Mouse (Mus musculus): ENCODE results near the gene Timp2.
"Not testable (repeated sequence)": the region's sequence is repeated elsewhere in the genome, so short reads cannot be mapped to it uniquely, and the experiment has no call there.

Gene Timp2

DNA sequence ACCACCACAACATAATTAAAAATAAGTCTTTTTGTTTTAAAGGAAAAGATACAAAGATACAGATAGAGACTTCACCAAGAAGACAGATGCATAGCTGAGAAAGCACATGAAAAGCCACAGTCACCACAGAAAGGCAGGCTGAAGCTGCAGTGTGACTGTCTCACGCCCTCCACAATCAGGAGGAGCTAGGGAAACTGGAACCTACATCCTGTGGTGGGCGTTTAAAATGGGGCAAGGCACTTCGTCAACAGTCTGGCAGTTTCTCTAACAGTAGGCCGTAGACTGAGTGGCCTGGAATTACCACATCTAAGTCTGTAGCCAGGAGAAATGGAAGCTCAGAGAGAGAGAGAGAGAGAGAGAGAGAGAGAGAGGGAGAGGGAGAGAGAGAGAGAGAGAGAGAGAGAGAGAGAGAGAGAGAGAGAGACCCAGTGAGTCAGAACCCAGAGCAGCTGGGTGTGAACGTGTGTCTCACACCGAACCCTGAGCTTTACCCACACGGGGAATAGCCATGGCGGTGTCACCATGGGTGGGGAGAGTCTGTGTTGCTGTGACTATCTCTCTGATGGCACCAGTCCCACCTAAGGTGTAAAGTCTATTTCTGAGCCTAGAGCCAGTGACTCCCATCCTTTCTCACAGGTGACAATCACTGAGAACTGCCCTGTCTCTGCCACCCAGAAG, 17.9 kb downstream of the Timp2 start:
- DNase-seq (ENCODE audit: low spot score in 2 of 2): peak in 1 of 2 experiments; percentile 25

DNA sequence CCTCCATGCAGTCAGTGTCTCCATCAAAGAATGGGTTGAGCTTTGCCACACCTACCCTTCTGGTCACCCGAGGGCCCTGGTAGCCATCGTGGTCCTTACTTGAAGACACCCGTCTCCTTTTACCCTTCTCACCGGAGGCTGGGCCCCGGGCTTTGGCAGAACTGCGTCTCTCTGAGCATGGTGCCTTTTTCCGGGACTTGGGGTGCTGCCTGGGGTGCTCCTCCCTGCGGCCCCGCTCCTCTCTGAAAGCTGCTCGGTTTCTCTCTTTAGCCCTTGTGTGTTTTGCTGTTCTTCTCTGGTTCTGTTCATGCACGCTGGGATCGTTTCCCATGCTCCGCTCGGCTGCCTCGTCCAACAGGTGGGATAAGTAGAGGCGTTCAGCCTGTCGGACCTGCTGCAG, 22.1 kb downstream of the Timp2 start:
- no peak for DNase-seq (ENCODE audit: low spot score in 2 of 2)

DNA sequence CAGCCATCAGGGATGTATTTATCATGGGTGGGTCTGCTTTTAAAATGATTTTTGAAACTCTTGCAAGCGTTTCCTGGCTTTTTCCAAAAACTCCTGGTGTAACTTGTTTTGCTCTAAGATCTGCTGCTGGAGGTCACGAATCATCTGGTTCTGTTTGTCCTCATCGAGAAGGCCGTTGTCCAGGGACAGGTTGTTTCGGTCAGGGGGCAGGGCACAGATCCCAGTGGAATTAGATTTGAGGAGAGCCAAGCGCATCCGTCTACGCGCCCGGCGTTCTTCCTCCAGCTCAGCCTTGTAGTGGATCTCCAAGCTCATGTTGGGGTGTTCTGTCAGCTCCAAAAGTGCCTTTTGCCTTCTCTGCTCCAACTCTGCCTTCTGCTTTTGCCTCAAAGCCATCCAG, 23.2 kb downstream of the Timp2 start:
- no peak for DNase-seq (ENCODE audit: low spot score in 2 of 2)

DNA sequence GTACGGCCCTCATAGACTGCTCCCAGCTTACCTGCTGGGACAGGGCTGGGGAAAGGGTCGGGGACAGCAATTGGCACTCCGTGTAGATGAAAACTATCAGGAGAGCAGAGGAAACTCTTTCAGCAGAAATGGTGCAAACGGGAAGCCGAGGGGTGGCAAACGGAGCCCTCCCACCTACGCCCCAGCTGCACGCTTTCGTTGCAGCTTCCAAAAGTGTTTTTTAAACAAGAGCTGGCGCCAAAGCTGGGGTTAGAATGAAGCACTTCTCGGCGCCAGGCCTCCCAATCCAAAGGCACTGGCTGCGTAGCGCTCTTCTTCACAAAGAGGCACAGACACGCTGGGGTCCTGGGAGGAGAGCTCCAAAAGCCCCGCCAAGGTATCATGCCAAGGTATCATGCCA, 24.8 kb downstream of the Timp2 start:
- DNase-seq (ENCODE audit: low spot score in 2 of 2): no peak

DNA sequence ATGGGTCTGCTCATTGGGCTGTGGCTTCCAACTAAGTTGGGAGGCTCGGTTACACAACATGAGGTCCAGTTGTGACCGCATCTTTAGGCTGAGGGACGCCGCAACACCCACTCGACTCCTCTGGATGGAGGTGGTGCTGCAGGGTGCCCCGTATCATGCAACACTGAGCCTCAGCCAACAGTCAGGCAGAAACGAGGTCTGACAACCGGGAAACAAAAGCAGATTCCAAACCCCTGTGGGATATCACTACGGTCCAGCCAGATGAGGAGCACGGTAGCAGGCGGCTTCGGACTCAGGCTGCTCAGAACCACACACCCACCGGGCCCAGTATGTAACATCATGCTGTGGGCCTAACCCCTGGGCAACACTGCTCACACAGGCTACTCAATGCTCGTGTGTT, 25.2 kb downstream of the Timp2 start:
- DNase-seq (ENCODE audit: low spot score in 2 of 2): no peak

DNA sequence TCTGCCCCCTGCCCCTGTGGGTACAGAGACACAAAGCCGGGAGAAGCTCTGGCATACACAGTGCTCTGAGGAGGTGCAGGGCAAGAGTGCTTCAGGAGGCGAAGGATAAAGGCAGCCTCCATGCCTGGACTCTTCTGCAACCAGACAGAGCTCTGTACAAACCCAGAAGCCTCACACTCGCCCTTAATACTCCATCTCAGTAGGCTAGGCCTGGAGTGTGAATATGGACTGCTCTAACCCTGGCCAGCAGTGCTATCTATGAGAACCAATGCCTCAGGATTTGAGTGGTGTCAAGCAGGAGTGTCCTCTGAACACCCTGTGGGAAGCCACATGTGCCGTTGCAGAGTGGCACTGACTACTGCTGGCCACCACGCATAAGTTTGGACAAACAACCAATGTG, 26.6 kb downstream of the Timp2 start:
- no peak for DNase-seq (ENCODE audit: low spot score in 2 of 2)

DNA sequence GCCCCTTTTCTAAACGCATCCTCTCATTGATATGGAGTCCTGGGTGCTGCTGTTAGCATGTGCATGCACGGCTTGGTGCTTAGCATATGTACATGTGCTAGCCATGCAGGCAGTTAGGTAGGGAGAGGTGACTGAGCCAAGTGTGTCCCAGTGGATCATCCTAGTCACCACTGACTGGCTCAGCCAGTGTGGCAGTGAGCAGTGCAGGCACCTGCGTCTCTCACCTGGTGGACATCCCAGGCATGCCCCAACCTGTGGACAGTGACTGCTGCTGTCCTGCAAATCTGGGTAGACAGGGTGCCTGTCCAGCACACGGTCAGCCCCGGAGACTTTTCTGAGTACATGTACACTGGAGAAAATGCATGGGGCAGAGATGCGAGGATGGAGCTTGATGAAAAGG, 27.0 kb downstream of the Timp2 start:
- no peak for DNase-seq (ENCODE audit: low spot score in 2 of 2)

DNA sequence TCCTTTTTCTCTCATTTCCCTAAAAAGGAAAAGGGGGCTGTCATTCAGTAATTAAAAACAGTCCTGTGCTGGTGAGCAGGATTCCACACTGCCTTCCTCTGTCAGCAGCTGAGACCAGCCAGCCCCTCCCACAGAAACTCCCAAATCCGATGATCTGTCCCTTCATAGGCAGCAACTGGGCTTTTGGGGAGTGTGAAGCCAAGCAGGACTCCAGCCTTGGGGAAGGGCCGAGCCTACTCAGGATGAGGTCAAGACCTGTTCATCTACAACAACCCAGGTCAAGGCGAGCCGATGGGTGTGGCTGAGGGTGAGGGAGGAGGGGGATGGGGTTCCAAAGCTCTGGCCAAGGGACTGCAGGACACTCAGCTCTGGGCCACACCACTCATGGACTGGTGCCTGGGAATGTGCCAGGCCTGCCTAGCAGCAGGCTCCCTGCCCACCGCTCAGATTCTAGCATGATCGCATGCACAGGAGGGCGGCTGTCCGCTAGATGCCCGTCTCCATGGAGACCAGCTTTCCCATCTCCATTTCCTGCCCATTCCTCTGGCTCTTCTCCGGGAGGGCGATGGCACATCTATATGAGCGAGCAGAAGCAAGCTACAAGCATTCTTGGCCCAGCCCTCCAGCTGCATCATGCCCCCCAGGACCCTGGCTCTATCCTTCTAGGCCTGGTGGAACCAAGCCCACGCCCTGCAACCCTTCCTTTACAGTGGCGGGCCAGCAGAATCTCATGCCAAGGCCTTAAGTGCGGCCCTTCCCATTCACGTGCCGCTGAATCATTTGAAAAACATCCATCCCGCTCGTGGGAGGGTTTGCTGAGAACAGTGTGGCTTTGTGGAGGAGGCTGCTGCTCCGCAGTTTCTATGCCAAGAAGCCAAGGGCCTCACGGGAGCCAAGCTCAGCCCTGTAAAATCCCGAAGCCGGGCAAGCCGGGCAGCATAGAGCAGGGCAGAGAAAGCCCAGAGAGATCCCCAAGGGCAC, 28.3 kb downstream of the Timp2 start:
- peak in 1 of 2 experiments; percentile 14 for DNase-seq (ENCODE audit: low spot score in 2 of 2)

DNA sequence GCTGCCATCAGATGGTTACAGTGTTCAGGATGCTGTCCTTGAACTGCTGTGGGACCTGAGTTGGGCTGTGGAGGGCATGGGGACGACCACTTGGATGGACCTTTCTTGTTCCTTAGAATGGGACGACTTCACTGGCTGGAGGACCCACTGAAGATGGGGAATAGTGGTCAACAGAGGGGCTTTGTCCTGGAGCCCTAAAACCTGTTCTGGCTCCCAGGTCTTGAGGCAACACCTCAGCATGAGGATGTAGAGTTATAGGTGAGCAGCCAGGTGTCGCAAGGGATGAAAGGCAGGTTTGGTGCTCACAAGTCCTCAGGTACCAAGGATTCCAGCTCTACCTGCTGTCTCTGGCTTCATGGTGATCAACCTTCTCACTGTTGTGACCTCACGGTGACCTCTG, 29.0 kb downstream of the Timp2 start:
- DNase-seq (ENCODE audit: low spot score in 2 of 2): no peak

DNA sequence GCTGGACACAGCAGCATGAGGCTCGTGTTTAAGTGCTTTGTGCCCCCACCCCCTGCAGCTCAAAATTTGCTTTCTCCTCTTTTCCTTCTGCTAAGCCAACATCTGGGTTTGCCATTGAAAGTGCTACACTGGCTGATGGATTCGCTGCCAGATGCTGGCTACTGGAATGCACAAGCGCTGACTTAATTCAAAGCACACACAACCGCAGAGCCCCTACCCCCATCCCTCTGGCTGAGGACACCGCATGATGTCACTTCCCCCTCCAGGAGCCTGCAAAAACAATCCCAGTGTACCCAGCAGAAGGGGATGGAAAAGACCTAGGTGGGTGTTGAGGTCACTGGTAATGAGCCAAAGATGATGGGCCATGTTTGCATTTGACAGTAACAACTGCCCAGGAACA, 31.0 kb downstream of the Timp2 start:
- no peak for DNase-seq (ENCODE audit: low spot score in 2 of 2)

DNA sequence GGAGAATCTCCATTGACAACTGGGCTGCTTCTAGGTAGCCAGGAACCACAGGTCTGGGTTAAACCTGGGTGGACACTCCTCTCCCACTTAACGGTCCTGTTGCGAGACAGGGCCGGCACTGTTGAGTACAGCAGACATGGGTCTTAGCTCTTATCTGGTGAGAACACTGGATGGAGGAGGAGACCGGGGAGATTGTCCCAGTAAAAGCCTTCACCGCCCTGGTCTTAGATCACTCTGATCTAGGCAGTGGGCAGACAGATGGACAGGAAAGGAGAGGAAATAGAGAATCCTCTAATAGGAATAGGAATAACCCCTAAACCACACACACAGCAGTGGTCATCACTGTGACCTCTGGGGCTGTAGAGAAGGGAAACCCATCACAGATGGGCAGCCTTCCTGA, 31.6 kb downstream of the Timp2 start:
- DNase-seq (ENCODE audit: low spot score in 2 of 2): no peak

DNA sequence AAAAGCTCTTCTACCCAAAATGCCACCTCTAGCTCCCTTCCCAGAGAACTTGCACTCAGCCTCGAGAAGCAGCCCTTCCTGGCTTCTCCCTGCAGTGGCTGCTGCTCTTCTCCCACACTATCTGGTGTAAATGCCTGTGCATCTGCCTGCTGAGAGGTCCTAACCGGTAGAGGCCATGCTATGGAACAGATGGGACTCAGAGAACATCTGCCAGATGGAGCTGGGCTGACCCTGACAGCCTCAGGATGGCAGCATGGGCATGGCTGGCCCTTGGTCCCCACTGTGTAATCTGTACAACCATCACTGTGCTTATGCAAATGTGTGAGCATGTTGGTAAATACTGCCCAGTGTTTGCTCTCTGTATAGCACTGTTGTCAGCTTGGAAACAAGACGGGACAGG, 32.9 kb downstream of the Timp2 start:
- DNase-seq (ENCODE audit: low spot score in 2 of 2): no peak

DNA sequence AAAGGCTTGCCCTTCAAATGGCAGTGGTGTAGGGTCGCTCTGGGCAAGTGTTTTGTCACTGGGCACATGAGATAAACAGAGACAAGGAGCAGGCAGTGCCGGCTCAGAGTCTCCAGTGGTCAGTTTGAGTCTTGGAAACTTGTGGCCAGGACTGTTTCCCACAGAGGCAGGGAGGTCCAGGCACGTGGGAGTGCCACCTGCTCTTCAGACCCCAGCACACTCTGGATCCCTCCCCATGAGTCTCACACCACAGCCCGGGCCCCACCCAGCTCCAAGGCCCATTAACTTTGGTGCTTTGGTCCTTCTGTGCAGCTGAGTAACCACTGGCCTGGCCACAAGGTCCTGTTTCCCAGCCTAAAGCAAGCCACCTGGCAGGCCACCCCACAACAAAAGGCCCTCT, 33.6 kb downstream of the Timp2 start:
- DNase-seq (ENCODE audit: low spot score in 2 of 2): no peak

DNA sequence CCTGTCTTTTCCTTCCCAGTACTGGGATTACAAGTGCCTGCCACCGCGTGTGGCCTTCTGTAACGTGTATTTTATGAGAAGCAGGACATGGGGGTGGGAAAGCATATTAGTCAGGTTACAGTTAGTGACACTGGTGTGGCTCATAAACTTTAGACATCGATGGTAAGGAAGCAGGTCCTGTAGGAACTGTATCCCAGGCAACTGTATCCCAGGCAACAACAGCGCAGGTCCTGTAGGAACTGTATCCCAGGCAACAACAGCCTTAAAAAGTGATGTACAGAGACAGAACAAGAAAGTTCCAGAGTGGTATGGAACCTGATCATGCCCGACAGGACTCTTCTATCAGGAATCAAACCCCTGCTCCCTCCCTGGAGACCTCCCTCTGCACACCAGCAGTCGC, 34.0 kb downstream of the Timp2 start:
- no peak for DNase-seq (ENCODE audit: low spot score in 2 of 2)

DNA sequence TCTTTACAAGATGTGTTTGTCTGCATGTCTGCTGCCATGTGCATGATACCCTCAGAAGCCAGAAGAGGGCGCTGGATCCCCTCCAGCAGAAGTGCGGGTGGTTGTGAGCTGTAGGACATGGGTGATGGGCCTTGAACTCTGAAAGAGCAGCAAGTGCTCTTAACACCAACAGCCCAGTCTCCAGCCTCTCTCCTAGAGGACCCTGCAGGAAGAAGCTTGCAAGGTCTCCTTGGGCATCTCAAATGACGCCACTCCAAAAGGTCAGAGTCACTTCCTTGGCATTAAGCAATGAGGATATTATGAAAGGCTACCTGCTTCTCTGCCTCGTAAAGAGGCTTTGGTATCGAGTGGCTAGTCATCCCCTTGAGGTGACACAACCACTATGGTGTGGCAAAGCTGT, 36.9 kb downstream of the Timp2 start:
- peak; percentile 39 to 52 for DNase-seq (ENCODE audit: low spot score in 2 of 2)

DNA sequence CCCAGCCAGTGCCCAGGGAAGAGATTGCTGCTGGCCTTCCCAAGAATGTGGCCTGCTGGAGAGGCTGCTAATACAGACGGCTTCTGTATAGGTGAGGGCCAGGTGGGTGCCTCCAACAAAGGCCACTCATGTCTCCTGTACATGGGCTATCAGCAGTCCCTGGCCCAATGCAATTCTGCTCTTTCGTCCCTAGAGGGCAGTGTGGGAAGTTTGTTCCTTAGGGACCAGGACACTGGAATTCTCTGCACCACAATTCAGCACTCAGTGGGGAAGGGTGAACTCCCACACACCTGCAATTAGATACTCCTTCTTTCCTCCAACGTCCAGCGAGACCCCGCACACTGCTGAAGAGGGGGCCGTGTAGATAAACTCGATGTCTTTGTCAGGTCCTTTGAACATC, 38.4 kb downstream of the Timp2 start:
- DNase-seq (ENCODE audit: low spot score in 2 of 2): peak in 1 of 2 experiments; percentile 21

DNA sequence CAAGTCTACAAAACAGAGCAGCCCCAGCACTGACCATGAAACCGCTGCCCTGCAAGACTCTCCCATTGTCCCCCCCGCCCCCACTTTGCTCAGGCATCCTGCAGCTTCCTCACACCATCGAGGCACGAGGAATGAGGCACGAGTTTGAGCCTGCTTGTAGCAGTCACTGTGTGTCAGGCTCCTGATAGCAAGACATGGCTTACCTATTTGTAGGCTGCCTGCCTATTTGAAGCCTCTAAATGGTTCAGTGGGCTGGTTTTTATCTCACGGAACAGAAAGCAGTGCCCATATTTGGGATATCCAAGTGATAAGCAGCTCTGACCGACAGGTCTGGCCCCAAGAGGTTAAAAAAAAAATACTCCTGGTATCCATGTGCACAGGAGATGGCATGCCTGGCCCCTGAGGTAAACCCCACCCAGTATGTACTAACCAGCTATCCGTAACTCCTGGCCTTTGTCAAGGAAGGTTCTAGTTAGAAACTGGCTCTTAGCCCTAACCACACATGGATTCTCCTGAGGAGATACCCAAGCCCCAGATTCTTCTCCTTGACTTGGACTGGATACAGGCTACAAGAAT, 39.2 kb downstream of the Timp2 start:
- no peak for DNase-seq (ENCODE audit: low spot score in 2 of 2)

DNA sequence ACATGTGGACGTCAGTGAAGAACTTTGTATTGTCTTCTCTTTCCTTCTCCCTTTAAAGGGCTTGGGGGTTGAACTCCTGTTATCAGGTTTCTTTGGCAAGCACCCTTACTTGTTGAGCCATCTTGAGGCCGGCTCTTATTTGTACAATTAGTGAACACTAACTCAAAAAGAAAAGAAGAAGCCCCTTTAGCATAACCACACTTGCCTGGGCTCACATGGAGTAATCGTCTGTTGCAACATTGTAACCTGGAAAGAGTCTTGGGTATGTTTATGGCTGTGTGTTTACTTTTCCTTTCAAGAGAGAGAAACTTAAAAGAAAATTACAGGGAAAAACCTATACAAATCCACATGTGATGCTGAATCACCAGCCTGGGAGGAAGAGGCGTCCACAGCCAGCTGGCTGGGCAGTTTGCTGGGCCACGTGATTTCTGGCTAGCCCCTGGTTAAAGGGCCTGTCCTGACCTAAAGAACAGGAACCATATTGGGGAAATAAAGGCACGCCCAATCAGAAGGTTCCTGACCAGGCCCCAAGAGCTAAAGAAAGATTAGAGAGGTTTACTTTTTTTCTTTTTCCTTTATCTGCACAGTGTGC, 43.3 kb downstream of the Timp2 start:
- no peak for DNase-seq (ENCODE audit: low spot score in 2 of 2)

DNA sequence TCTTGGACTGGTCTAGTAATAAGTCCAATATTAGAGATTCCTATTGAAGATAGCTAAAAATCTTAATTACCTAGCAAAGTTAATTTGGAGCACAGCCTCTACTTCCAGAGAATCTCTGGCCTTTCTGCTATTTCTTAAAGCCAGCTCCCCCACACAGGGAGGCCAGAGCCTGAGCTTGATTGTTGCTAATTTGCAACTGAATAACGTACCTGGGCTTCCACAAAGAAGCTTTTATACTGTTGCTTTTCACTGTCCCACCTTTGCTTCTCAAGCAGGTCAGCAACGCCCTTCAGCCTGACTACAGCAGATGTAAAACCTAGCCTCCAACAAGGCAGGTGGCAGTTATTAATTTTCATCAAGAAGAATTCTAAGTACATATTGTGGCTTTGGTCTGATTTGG, 47.6 kb downstream of the Timp2 start:
- not testable (repeated sequence) for DNase-seq (ENCODE audit: low spot score in 2 of 2)

DNA sequence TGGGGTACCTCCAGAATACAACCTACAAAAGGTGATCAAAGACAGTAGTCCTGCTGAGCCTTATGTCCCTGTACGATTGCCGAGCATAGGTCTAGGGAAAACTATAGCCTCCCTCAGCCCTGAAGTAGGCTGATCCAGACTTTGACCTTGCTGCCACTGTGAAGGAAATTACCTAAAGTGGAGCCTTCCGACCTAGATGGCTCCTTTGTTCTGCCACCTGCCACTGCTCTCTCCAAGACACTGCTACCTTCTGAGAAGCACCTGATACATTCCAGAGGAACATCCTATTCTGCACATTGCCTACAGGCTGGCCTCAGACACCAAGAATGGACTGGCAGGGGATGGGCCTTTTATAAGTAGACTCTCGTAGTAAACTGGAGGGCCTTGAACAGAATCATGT, 51.6 kb downstream of the Timp2 start:
- not testable (repeated sequence) for DNase-seq (ENCODE audit: low spot score in 2 of 2)

DNA sequence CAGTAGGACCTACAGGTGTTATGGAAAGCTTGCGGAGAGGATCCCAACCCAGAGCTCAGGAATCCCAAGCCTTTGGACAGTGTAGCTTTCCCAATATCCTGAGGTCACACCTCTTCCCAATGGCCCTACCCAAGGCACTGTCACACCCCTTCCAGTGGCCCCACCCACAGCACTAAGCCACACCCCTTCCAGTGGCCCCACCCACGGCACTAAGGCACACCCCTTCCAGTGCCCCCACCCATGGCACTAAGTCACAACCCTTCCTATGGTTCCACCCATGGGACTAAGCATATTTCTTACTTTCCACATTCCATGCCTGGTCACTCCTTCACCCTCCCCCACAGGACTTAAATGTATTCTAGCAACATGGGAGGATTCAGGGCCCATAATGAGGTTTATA, 56.7 kb downstream of the Timp2 start:
- DNase-seq (ENCODE audit: low spot score in 2 of 2): no peak

DNA sequence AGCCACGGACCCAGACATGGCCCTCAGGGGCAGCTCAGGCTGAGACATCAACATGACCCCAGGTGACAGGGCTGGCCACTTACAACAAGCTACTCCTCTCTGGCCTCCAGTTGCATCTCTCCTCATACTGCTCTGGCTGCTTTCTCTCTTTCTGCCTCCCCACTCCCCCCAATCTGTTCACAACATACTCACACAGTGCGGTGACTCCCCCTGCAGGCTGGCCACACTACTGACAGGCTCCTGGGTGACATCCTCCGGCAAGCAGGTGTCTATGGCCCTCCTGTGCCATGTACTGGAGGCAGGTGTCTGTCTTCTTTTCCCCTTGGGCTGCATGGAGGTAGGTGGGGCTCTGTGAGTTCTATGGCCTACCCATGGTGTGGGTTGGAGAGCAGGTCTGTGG, 57.6 kb downstream of the Timp2 start:
- DNase-seq (ENCODE audit: low spot score in 2 of 2): no peak
